Mouse (Mus musculus) intestine, embryonic 15.5 days (tissue): Measurements from ENCODE around the gene Tcp10a. TPM values are rescaled to one million over a fixed set of nuclear protein-coding genes. Genes with fewer than 3 reads are reported as not detected.
"Not testable (repeated sequence)": the region's sequence is repeated elsewhere in the genome, so short reads cannot be mapped to it uniquely, and the experiment has no call there.

Experiments used
- ATAC-seq: fragments of 200-750 bp; cut with Nextera tagmentation; 2 replicates; pipeline ENCODE4 v1.8.0; 2017; ENCODE audit warnings: moderate TSS enrichment, moderate library complexity
- H3K27ac ChIP-seq: fragments of 300-500 bp; sonication (generic); 2 replicates; pipeline ENCODE4 v1.5.1; 2015; ENCODE audit warnings: mild to moderate bottlenecking, inconsistent platforms
- H3K27me3 ChIP-seq: fragments of 300-500 bp; sonication (generic); replicated peaks from 2 replicates; pipeline ENCODE4 v1.6.1; 2015; ENCODE audit warnings: inconsistent platforms
- H3K36me3 ChIP-seq: fragments of 300-500 bp; sonication (generic); 2 replicates; pipeline ENCODE4 v1.6.1; 2015; ENCODE audit warnings: inconsistent platforms
- H3K4me1 ChIP-seq: fragments of 300-500 bp; sonication (generic); replicated peaks from 2 replicates; pipeline ENCODE4 v1.6.1; 2015; ENCODE audit warnings: inconsistent platforms
- H3K4me2 ChIP-seq: fragments of 300-500 bp; sonication (generic); replicated peaks from 2 replicates; pipeline ENCODE4 v1.6.1; 2015; ENCODE audit warnings: mild to moderate bottlenecking, inconsistent platforms
- H3K4me3 ChIP-seq: fragments of 300-500 bp; sonication (generic); replicated peaks from 2 replicates; pipeline ENCODE4 v1.5.1; 2015; ENCODE audit warnings: inconsistent platforms
- H3K9ac ChIP-seq: fragments of 300-500 bp; sonication (generic); 2 replicates; pipeline ENCODE4 v1.6.1; 2015; ENCODE audit warnings: inconsistent platforms
- H3K9me3 ChIP-seq: fragments of 300-500 bp; sonication (generic); 2 replicates; pipeline ENCODE4 v1.6.1; 2016; ENCODE audit warnings: inconsistent platforms
- WGBS: fragments of 180-500 bp; shearing (Covaris S2); methylation state at CpG from one replicate; pipeline ENCODE4 v1.1.7; 2015; 5-methylcytosine and 5-hydroxymethylcytosine counted together
- polyA plus RNA-seq: library from polyadenylated mRNA; unstranded; fragments of >200 nt; fragmentation: Nextera tagmentation; extraction: Ambion mirVana; gene quantifications from 2 replicates; pipeline ENCODE4 v1.2.1, GENCODE M21; 2015

Gene Tcp10a
- polyA plus RNA-seq, 1 experiment from 2014 or later, result not detected

DNA sequence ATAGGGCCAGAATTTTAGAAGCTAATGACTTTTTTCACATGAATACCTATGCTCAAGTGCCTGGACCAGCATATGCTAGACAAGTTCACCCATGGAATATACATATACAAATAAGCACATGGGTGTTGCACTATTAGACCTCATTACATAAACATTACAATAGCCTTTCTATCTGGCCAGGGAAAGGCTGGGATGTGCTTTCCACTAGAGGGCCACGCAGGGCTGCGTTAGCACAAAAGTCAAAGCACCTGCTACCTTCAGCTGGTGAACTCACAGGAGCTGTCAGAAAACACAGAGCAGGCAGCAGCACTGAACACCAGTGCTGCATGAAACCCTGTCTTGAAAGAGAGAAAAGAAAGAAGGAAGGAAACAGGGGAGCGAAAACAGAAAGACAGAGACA lies 53.5 kb downstream of the Tcp10a start:
- H3K27me3 ChIP-seq, H3K27ac ChIP-seq, ATAC-seq, H3K9ac ChIP-seq, H3K36me3 ChIP-seq, H3K4me2 ChIP-seq, H3K9me3 ChIP-seq, H3K4me3 ChIP-seq, H3K4me1 ChIP-seq: not testable (repeated sequence)
- 16% methylated on average over 2 of the region's 3 CpGs for WGBS

DNA sequence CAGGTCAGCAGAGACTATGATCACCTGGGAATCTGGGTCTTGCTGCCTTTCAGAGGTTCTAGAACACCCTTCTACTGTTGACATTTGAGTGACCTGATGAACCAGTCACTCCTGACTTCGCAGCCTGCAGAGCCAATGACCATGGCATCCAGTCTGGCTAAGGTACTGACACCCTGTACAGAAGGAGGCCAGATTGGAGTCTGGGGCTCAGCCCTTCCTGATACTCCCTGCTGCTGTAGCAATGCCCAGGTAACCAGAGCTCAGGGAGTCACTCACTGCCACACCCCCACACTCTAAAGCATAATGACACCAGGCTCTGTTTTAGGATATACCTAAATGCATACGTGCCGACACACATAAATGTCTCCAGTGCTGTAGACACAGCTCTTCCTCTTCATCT lies 58.3 kb downstream of the Tcp10a start:
- H3K27me3 ChIP-seq, H3K4me1 ChIP-seq, H3K4me3 ChIP-seq, H3K4me2 ChIP-seq, H3K36me3 ChIP-seq, H3K9me3 ChIP-seq, H3K9ac ChIP-seq, ATAC-seq, H3K27ac ChIP-seq: not testable (repeated sequence)
- 89% methylated on average over 1 of the region's 3 CpGs for WGBS

DNA sequence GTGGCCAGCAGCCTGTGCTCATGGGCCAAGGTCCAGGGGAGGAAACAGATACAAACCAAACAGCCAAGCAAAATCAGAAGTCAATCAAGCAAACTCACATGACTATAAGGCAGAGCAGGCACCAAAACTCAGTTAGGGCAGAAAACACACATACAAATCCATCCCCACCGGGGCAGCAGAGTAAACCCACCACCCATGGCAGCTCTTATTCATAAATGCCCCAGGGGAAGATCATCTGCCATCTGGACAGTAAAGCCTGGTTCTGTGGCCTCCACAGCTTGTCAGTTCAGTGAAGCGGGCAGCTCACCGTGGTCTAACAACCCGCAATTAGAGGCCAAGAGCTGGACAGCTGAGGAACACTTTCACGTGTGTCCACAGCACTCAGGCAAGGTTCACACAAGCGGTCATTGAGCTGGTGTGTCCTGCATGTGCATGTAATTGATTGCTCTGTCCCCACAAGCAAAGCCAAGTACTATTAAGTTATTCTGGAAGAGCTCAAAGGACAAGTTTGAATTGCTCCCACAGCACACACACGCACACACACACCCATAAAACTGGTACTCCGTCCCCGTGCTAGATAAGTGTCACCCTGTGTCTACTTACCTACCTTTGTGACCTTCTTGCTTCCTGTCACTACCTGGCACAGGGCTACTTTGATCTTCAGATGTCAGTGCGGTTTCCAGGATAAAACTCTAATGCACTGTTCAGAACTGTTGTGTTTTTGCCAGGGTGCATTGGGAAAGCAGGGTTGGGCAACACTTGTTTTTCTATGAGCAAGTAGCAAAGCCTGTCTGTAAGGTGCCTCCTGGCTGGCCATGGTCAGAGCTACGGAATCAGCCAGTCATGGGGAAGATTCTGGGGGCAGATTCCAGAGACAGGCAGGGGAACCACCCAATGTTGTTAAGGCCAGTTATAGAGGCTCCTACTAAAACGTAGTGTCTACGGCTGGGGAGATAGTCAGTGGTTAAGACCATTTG lies 59.0 kb downstream of the Tcp10a start:
- H3K9me3 ChIP-seq, H3K36me3 ChIP-seq, H3K27me3 ChIP-seq, H3K27ac ChIP-seq, H3K4me1 ChIP-seq, H3K4me3 ChIP-seq, H3K4me2 ChIP-seq, H3K9ac ChIP-seq: not testable (repeated sequence)
- WGBS, result 65% methylated on average over 12 of the region's 13 CpGs
- ATAC-seq, result peak; percentile 82

DNA sequence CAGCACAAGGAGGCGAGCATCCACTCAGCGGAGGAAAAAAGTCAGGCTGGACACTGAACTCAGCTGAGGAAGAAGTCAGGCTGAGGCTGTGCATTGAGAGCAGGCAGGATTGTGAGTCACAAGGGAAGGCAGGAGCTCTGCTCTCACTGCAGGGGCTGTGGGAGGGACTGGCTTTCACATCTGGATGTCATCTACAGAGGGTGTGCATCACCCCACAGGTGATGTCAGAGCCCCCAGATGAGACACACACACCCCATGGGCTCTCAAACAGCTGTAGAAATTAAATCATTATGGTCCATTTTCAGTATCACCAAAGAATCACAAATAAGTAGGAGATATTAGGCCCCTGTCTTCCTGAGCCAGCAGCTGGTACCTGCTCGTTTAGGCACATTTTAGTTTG lies 60.9 kb downstream of the Tcp10a start, which contains the start of gene Unc93a2:
Gene Unc93a2 (minus strand): TSS at position 101 of the 400 bp plus-strand sequence.
- H3K4me3 ChIP-seq, H3K36me3 ChIP-seq, H3K27ac ChIP-seq, H3K27me3 ChIP-seq, H3K4me2 ChIP-seq, H3K9me3 ChIP-seq, H3K4me1 ChIP-seq, H3K9ac ChIP-seq, ATAC-seq: not testable (repeated sequence)
- WGBS, result 70% methylated on average over 3 of the region's 3 CpGs

DNA sequence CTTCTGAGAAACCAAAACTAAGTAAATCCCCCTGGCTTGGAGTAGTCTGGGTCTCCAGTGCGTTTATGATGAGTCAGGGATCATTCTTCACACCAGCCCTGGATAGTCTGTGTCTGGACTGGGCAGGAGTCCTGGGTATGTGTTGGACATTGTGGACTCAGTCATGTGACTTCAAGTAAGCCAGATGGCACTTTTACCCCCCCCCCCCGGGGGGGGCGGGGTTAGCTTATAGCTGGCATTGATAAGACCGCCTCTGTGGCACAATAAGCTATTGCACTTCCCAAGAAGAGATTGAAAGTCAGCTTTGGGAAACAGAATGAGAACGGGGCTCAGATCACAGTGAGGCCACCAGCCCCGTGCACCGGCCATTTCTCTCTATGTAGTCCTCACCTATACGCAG lies 61.6 kb downstream of the Tcp10a start:
- H3K4me2 ChIP-seq, H3K4me1 ChIP-seq, H3K27ac ChIP-seq, H3K9ac ChIP-seq, ATAC-seq, H3K9me3 ChIP-seq, H3K36me3 ChIP-seq, H3K27me3 ChIP-seq, H3K4me3 ChIP-seq: not testable (repeated sequence)
- 71% methylated on average over 8 of the region's 8 CpGs for WGBS

DNA sequence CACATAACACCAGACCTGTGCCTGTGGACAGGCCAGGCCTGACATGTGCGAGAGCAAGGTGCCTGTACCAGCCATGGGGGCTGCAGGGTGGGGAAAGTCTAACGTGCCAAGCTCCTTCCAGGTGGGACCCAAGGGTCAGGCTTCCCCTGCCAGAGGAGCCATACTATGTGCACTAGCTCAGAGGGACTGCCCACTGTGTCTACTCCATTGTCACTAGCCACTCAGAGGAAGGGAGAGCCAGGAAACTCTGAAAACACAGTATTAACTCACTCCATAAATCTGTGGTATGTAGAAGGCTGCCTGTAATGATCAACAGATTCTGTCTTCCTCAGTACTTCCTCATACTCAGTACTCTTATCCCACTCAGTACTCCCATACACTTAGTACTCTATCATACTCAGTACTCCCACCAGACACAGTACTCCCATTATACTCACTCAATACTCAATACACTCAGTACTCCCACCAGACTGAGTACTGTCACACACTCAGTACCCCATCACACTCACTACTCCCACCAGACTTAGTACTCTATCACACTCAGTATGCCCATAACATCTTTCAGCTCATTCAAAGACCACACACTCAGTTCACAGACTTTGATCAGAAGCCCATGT lies 64.0 kb downstream of the Tcp10a start:
- not testable (repeated sequence) for H3K9me3 ChIP-seq, H3K27ac ChIP-seq, H3K27me3 ChIP-seq, H3K4me2 ChIP-seq, H3K4me1 ChIP-seq, ATAC-seq, H3K9ac ChIP-seq, H3K4me3 ChIP-seq, H3K36me3 ChIP-seq
- WGBS, result no CpG with 5 or more reads among the region's 2 CpGs

DNA sequence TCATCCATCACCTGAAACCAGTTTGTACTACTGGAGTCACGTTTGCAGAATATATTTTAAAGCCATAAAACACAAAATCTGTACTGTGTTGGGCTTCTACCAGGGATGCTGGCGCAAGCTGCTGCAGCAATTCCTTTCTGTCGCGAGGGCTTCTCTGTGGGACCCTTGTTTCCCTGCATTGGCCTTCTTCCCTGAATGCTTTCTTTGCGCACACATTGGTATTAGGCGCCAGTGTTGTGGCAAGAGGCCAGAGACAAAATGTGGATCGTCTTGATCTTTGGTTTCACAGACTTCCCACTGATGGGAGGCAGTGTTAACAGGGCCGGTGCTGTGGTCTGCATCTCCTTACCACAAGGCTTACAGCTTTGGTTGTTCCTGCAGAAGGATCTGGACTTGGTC lies 64.5 kb downstream of the Tcp10a start:
- WGBS, result 72% methylated on average over 8 of the region's 8 CpGs
- ATAC-seq, result not testable (repeated sequence)

DNA sequence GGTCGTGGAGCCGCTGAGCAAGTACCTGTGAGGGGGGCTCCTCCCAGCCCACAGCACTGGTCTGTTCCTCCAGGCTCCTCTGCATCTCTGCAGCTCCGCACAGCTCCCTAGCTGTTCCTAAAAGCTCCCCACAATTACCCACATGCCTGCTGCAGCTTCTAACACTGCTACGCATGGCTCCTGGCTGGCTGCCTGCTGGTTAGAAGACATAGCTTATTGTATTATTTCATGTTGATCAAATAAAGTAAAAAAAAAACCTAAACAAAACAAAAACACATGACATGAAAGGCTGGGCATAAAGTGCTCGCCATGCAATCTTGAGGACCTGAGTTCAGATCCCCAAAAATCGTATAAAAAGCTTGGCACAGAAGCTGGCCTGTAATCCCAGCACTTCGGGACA lies 65.5 kb downstream of the Tcp10a start:
- H3K36me3 ChIP-seq, ATAC-seq, H3K4me3 ChIP-seq, H3K27ac ChIP-seq, H3K27me3 ChIP-seq, H3K9ac ChIP-seq, H3K9me3 ChIP-seq, H3K4me1 ChIP-seq, H3K4me2 ChIP-seq: not testable (repeated sequence)
- 70% methylated on average over 7 of the region's 7 CpGs for WGBS

More for the DNA sequence above, 64.5 kb downstream of the Tcp10a start:
- H3K27ac ChIP-seq, H3K27me3 ChIP-seq, H3K36me3 ChIP-seq, H3K4me1 ChIP-seq, H3K4me2 ChIP-seq, H3K9me3 ChIP-seq, H3K9ac ChIP-seq, H3K4me3 ChIP-seq: not testable (repeated sequence)

DNA sequence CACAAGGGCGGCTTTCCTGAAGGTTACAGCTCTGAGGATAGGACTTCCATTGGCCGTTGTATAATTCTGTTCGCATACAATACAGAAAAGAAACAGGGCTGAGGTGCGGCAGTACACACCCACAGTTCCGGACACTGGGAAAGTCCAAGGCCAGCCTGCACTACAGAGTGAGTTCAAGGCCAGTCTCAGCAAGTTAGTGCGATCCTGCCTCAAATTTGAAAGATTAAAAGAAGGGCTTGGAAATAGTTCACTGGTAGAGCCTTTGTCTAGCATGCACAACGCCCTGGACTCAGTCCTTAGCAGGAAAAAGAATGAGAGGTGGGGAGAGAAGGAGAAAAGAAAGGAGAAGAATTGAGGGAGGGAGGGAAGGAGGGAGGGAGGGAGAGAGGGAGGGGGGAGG lies 70.7 kb downstream of the Tcp10a start:
- 79% methylated on average over 7 of the region's 7 CpGs for WGBS
- not testable (repeated sequence) for H3K4me1 ChIP-seq, H3K9ac ChIP-seq, ATAC-seq, H3K4me3 ChIP-seq, H3K4me2 ChIP-seq, H3K9me3 ChIP-seq, H3K27ac ChIP-seq, H3K36me3 ChIP-seq, H3K27me3 ChIP-seq

Other genes with a start within 250 kb of the Tcp10a start
- 8.0 and 8.9 TPM in 2 replicates for gene Rps6ka2, start 154.5 kb upstream of the Tcp10a start, polyA plus RNA-seq
- not detected in 2 replicates for gene Ttll2, start 28.1 kb downstream of the Tcp10a start, polyA plus RNA-seq
- not detected in 2 replicates for gene Gm49630, start 47.3 kb downstream of the Tcp10a start, polyA plus RNA-seq
- gene Unc93a2, start 60.8 kb downstream of the Tcp10a start, polyA plus RNA-seq, result not detected in 2 replicates